Mouse (Mus musculus) lung, postnatal 0 days (tissue): ENCODE data around the gene Znrf2.

Experiments
- CTCF ChIP-seq: IDR thresholded peaks from 2 replicates; pipeline ENCODE4 v1.5.1; 2016; ENCODE audit warnings: antibody characterized with exemption, mild to moderate bottlenecking
- EP300 ChIP-seq: IDR thresholded peaks from 2 replicates; pipeline ENCODE4 v1.6.1; 2016; ENCODE audit warnings: antibody characterized with exemption, mild to moderate bottlenecking, control low read depth

GRCm38 (mm10) chr6:54918521-54918920 lies 101.8 kb downstream of the Znrf2 start:
- no peak for TF ChIP-seq CTCF
- TF ChIP-seq EP300 = no peak
